Mouse (Mus musculus): ENCODE measurements around the gene Npm3. TPM values are rescaled to one million over a fixed set of nuclear protein-coding genes. Genes with fewer than 3 reads are reported as not detected.

Gene Npm3
- polyA plus RNA-seq, 1 experiment from 2014 or later: 6.4 TPM

DNA sequence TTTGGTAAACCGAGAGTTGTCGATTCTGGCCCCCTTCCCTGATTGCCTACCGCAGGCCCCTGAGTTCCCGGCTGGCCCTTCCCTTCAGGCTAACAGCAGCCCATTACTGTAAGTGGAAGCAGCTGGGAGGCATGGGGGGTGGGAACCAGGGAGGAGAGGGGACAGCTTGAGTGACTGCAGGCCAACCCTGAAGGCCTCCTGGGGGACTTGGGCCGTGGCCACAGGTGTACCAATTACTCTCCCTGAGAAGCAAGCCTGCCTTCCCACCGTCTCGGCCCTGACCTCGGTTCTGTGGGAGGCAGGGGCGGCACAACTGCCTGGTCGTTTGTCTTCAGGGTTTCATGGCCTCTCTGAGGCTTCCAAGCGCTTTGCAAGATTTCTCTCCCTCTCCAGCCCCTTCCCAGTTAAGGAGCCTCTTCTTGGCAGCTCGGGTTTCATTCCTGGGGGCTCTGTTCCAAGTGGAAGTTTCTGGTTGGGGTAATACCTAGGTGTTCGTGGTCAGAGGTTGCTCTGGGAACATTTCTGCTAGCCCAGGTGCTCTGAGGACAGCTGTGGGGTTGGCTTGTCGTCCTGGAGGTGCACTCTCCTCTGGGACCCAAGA, 23.6 kb downstream of the Npm3 start:
- no peak overlapping the region for H3K4me2 ChIP-seq
- WGBS: 25% methylated on average over 14 of the region's 14 CpGs
- H3K27me3 ChIP-seq: peaks cover 80% of the 10 kb centered on the region
- H3K4me1 ChIP-seq (replicated peaks): peaks cover 6% of the 10 kb centered on the region
- no peak overlapping the region for H3K4me3 ChIP-seq
- no peak for ATAC-seq (ENCODE audit: low read depth)
- H3K9me3 ChIP-seq: no peaks in the 10 kb centered on the region
- no peak overlapping the region for H3K27ac ChIP-seq (replicated peaks)
- H3K36me3 ChIP-seq: no peaks in the 10 kb centered on the region
- no peak overlapping the region for H3K9ac ChIP-seq

DNA sequence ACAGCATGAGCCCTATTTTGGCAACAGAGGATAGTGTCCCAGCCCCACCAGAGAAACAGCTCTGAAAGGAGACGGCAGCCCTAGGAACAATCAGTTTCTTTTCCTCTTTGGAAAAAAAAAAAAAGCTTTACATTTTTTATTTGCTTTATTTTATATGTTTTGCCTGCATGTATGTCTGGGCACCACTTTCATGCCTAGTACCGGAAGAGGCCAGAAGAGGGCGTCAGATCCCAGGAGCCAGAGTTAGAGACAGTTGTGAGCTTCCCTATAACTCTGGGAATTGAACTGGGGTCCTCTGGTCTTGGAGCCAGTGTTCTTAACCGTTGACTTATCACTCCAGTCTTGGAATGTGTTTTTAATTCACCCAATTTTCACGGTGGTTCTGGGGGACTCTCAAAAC, 27.2 kb downstream of the Npm3 start:
- H3K4me2 ChIP-seq: no peak overlapping the region
- H3K4me3 ChIP-seq: no peak overlapping the region
- H3K9ac ChIP-seq: no peak overlapping the region
- 76% methylated on average over 5 of the region's 5 CpGs for WGBS
- no peak overlapping the region for H3K27ac ChIP-seq (replicated peaks)
- no peaks in the 10 kb centered on the region for H3K9me3 ChIP-seq
- H3K36me3 ChIP-seq: no peaks in the 10 kb centered on the region
- peaks cover 19% of the 10 kb centered on the region for H3K4me1 ChIP-seq (replicated peaks)
- no peak for ATAC-seq (ENCODE audit: low read depth)
- H3K27me3 ChIP-seq: peaks cover 71% of the 10 kb centered on the region

DNA sequence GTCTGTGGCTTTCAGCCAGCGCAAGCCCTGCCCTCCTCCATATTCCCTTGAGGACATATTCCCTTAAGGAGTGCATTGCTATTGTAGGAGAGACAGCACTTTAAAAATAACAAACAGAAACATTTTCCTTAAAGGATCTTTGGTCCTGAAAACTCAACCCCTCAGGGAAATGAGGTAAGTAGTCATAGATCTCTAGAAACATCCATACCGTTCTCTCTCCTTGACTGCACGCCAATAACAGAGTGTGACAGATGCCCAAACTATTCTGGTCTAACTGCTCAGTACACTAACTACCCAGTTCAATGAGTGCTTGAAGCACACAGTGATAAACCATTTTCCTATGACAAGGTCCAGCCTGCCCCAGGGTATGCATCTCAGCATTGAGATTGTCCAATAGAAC, 31.1 kb downstream of the Npm3 start:
- Histone ChIP-seq H3K4me3 (no peak overlapping the region), H3K9me3 (no peaks in the 10 kb centered on the region), H3K27me3 (peaks cover 47% of the 10 kb centered on the region), H3K4me1 (replicated peaks) (peaks cover 21% of the 10 kb centered on the region), H3K36me3 (no peaks in the 10 kb centered on the region), H3K4me2 (peak overlapping the region; percentile 55), H3K27ac (replicated peaks) (peak overlapping the region; percentile 84), H3K9ac (peak overlapping the region; percentile 68)
- peak; percentile 49; the same call in 1 of the 2 replicates for ATAC-seq (ENCODE audit: low read depth)
- 49% methylated on average over 3 of the region's 3 CpGs for WGBS

DNA sequence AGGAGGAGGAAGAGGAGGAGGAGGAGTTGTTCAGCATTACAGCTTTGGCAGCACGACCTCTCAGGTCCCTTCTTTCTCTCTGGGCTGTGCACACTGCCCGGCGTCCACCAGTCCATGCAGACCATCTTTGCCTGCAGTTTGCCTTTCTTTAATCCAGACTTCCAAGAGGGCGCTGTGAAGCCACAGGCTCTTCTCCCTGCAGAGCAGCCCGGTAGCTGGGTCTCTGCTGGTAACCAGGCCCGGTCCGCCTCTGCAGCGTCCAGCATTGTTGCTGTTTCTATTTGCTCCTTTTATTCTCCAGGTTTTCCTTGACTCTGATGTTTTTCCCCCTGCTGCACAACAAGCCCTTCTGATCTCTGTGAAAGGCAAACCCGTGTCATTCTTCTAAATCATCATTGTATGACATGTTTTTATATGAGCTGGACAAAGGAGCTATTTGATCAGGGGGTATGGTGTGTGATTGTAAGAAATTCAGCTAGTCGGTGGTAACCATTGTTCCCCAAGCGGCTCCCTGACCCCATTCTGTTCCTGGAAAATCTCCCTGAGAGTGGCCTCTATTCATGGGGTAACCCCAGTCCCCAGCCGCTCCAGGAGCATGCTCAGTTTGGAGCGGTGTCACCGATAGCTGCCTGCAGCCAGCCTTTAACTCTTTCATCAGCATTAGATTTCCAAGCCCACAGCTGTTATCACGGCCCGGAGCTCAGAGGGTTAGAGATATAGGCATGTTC, 31.7 kb downstream of the Npm3 start:
- peak; percentile 93 for ATAC-seq (ENCODE audit: low read depth)
- Histone ChIP-seq H3K36me3 (no peaks in the 10 kb centered on the region), H3K9ac (peak overlapping the region; percentile 68), H3K27me3 (peaks cover 42% of the 10 kb centered on the region), H3K4me3 (peak overlapping the region; percentile 22), H3K4me2 (peak overlapping the region; percentile 55), H3K9me3 (no peaks in the 10 kb centered on the region), H3K27ac (replicated peaks) (peak overlapping the region; percentile 84), H3K4me1 (replicated peaks) (peaks cover 21% of the 10 kb centered on the region)
- 4% methylated on average over 16 of the region's 16 CpGs for WGBS

DNA sequence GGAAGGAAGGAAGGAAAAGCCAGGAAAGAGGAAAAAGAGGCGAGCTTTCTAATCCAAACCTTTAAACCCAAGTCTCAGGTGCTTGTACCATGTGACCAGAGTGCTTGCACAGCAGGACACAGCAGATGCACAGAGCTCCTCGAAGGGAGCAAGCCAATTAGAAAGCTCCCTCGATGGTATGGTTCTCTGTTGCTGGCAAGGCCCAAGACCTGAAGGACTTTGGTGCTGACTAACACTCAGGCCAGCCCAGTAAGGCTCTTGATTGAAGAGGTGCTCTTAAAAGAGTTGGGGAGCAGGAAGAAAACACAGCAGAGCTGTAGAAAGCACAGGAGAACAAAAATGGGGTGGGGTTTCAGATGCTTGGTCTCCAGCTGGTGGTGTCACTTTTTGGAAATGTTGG, 40.7 kb downstream of the Npm3 start:
- WGBS: 55% methylated on average over 3 of the region's 3 CpGs

More for the DNA sequence above, 40.7 kb downstream of the Npm3 start:
- Histone ChIP-seq H3K36me3 (no peaks in the 10 kb centered on the region), H3K4me3 (no peak overlapping the region), H3K4me2 (no peak overlapping the region), H3K4me1 (replicated peaks) (0 out of 2 replicates have a peak, but pooled peaks cover 6% of the 10 kb centered on the region), H3K27me3 (no peaks in the 10 kb centered on the region), H3K9ac (no peak overlapping the region), H3K27ac (replicated peaks) (no peak overlapping the region), H3K9me3 (no peaks in the 10 kb centered on the region)
- no peak for ATAC-seq (ENCODE audit: low read depth)

Other genes starting within 250 kb of the Npm3 start
- 12.0 and 14.2 TPM in 2 replicates for gene Poll, start 189.1 kb downstream of the Npm3 start, polyA plus RNA-seq (2015; fragmentation: Nextera tagmentation; extraction: Ambion mirVana)
- 63.4 and 66.7 TPM in 2 replicates for gene Gm17018, start 189.0 kb downstream of the Npm3 start, polyA plus RNA-seq (2015; fragmentation: Nextera tagmentation; extraction: Ambion mirVana)
- 6.4 and 6.9 TPM in 2 replicates for gene Fbxw4, start 89.3 kb downstream of the Npm3 start, polyA plus RNA-seq (2015; fragmentation: Nextera tagmentation; extraction: Ambion mirVana)
- gene Fgf8, start 6.7 kb downstream of the Npm3 start, polyA plus RNA-seq (2015; fragmentation: Nextera tagmentation; extraction: Ambion mirVana): not detected in 2 replicates
- 79.4 and 81.4 TPM in 2 replicates for gene Mgea5, start 34.2 kb upstream of the Npm3 start, polyA plus RNA-seq (2015; fragmentation: Nextera tagmentation; extraction: Ambion mirVana)
- 8.3 and 8.4 TPM in 2 replicates for gene Kcnip2, start 66.5 kb upstream of the Npm3 start, polyA plus RNA-seq (2015; fragmentation: Nextera tagmentation; extraction: Ambion mirVana)
- gene Armh3, start 248.9 kb upstream of the Npm3 start, polyA plus RNA-seq (2015; fragmentation: Nextera tagmentation; extraction: Ambion mirVana): 24.8 and 25.0 TPM in 2 replicates

All from neural tube, embryonic 13.5 days (tissue).